Mouse (Mus musculus) liver, adult 2 months (tissue): Measurements from ENCODE around the gene Iffo1.
"Not testable (repeated sequence)": the region's sequence is repeated elsewhere in the genome, so short reads cannot be mapped to it uniquely, and the experiment has no call there.

Experiments used
- CTCF ChIP-seq: fragments of 200-500 bp; IDR thresholded peaks from 2 replicates; pipeline ENCODE4 v1.5.1; 2011; ENCODE audit warnings: low read depth, low read length, control low read depth
- POLR2A ChIP-seq: fragments of 200-500 bp; IDR thresholded peaks from 2 replicates; pipeline ENCODE4 v1.6.1; 2011; ENCODE audit warnings: low read length, control low read depth; ENCODE audit not compliant: insufficient read depth; ENCODE audit errors: extremely low read depth

- TF ChIP-seq POLR2A, CTCF: not testable (repeated sequence)
These were observed 17.7 kb downstream of the Iffo1 start for GRCm38 (mm10) chr6:125162615-125163305.
